Mouse (Mus musculus) induced T-regulatory cell, adult 2 months (primary cell): ENCODE results near the gene Fyco1.

Experiments used
- DNase-seq: peaks from one replicate; pipeline ENCODE4 v3.0.0-alpha.2; 2012; ENCODE audit warnings: low read depth

The Fyco1 gene

GRCm38 (mm10) chr9:123814821-123815220 is 36.9 kb downstream of the Fyco1 start:
- no peak for DNase-seq

- DNase-seq, result peak; percentile 82
These were observed 37.4 kb downstream of the Fyco1 start for GRCm38 (mm10) chr9:123814326-123814725.

- peak; percentile 51 for DNase-seq
These were observed 39.9 kb downstream of the Fyco1 start for GRCm38 (mm10) chr9:123811831-123812230.

GRCm38 (mm10) chr9:123808583-123808982 is 43.1 kb downstream of the Fyco1 start:
- DNase-seq, result no peak

- peak; percentile 63 for DNase-seq
These were observed 45.4 kb downstream of the Fyco1 start, which contains the start of gene Cxcr6 for GRCm38 (mm10) chr9:123806267-123806666. Cxcr6 (plus strand) TSS chr9:123806475.

GRCm38 (mm10) chr9:123805241-123805640 is 46.5 kb downstream of the Fyco1 start:
- peak; percentile 48 for DNase-seq

- DNase-seq, result peak; percentile 53
These were observed 48.8 kb downstream of the Fyco1 start for GRCm38 (mm10) chr9:123802896-123803295.

GRCm38 (mm10) chr9:123802421-123802820 is 49.3 kb downstream of the Fyco1 start:
- DNase-seq, result no peak

GRCm38 (mm10) chr9:123801527-123801926 is 50.2 kb downstream of the Fyco1 start:
- DNase-seq, result no peak

- peak; percentile 78 for DNase-seq
These were observed 55.5 kb downstream of the Fyco1 start for GRCm38 (mm10) chr9:123796174-123796573.

- DNase-seq, result no peak
These were observed 62.7 kb downstream of the Fyco1 start for GRCm38 (mm10) chr9:123788855-123789529.

GRCm38 (mm10) chr9:123773299-123773698 is 78.4 kb downstream of the Fyco1 start:
- DNase-seq, result peak; percentile 65

- no peak for DNase-seq
These were observed 82.2 kb downstream of the Fyco1 start for GRCm38 (mm10) chr9:123769532-123769931.

- DNase-seq, result peak; percentile 37
These were observed 83.3 kb downstream of the Fyco1 start for GRCm38 (mm10) chr9:123768443-123768842.

GRCm38 (mm10) chr9:123766996-123767395 is 84.7 kb downstream of the Fyco1 start:
- DNase-seq, result no peak

- peak; percentile 44 for DNase-seq
These were observed 87.9 kb downstream of the Fyco1 start for GRCm38 (mm10) chr9:123763771-123764170.

- DNase-seq, result peak; percentile 50
These were observed 88.8 kb downstream of the Fyco1 start for GRCm38 (mm10) chr9:123762886-123763285.

GRCm38 (mm10) chr9:123760806-123761205 is 90.9 kb downstream of the Fyco1 start:
- DNase-seq, result peak; percentile 68

GRCm38 (mm10) chr9:123758645-123759044 is 93.1 kb downstream of the Fyco1 start:
- peak; percentile 63 for DNase-seq

- DNase-seq, result no peak
These were observed 93.5 kb downstream of the Fyco1 start for GRCm38 (mm10) chr9:123758156-123758555.

- no peak for DNase-seq
These were observed 94.4 kb downstream of the Fyco1 start for GRCm38 (mm10) chr9:123757326-123757725.

- peak; percentile 74 for DNase-seq
These were observed 94.9 kb downstream of the Fyco1 start for GRCm38 (mm10) chr9:123756752-123757151.

- peak; percentile 93 for DNase-seq
These were observed 97.4 kb downstream of the Fyco1 start for GRCm38 (mm10) chr9:123754333-123754732.

- peak; percentile 70 for DNase-seq
These were observed 102.0 kb downstream of the Fyco1 start for GRCm38 (mm10) chr9:123749687-123750086.
